Mouse (Mus musculus): ENCODE measurements around the gene Cacna1d. TPM values are rescaled to one million over a fixed set of nuclear protein-coding genes. Genes with fewer than 3 reads are reported as not detected.
A peak's percentile ranks its signal among the peaks of the same experiment; 100 is the strongest.

Cacna1d gene
- polyA plus RNA-seq, 1 experiment from 2014 or later: 2.9 TPM

DNA sequence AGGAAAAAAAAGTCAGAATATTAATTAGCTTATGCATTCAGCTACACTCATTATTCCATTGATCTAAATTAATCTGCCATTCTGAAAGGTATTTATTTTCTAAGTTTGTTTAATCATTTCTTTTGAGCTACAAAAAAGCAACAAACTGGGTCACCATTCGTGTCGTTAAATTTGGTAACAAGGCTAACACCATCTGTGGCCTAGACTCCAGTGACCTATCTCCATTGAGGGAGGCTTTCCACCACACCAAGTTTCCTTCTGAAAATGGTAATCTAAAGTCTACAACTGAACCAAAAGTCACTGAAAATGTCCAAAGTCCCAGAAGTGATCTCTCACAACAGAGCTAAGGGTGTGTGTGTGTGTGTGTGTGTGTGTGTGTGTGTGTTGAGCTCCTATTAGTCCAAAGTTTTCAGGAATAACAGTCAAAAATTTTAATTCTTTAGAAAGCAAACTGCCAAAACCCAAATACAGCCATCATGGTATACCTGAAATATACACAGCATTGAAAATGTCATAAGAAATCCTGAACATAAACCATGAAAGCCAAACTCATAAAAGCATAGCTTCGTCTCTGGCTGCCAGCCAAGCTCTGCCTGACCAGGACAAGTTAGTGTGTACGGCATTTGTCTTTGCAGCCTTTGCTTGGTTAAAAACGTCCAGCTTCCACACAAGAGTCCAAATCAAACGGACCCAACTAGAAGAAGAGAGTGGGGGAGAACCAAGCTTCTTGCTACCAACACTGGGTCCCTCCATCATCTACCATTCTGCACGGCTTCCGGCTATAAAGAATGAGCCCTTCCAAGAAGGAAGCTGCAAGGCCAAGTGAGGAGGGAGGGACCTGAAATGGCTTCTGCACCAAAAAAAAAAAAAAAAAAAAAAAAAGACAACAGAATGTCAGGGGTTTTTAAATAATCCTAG, 146.0 kb downstream of the Cacna1d start:
- no peak overlapping the region for H3K4me3 ChIP-seq
- peaks cover 46% of the 10 kb centered on the region for H3K27me3 ChIP-seq
- no peak for ATAC-seq (ENCODE audit: low FRiP score, low read depth)
- H3K36me3 ChIP-seq: no peaks in the 10 kb centered on the region
- H3K4me1 ChIP-seq: peaks cover 49% of the 10 kb centered on the region
- peak overlapping the region; percentile 33; the same call in 1 of the 2 replicates for H3K27ac ChIP-seq
- no peak overlapping the region for H3K9ac ChIP-seq
- H3K4me2 ChIP-seq (replicated peaks): peak overlapping the region; percentile 30; the same call in 1 of the 2 replicates
- no peaks in the 10 kb centered on the region for H3K9me3 ChIP-seq
- 37% methylated on average over 8 of the region's 8 CpGs for WGBS

- no peaks in the 10 kb centered on the region for H3K9me3 ChIP-seq
- H3K9ac ChIP-seq: no peak overlapping the region
- peaks cover 38% of the 10 kb centered on the region for H3K27me3 ChIP-seq
- no peak overlapping the region for H3K4me2 ChIP-seq (replicated peaks)
- ATAC-seq (ENCODE audit: low FRiP score, low read depth): no peak
- no peaks in the 10 kb centered on the region for H3K36me3 ChIP-seq
- H3K4me3 ChIP-seq: no peak overlapping the region
- H3K4me1 ChIP-seq: peaks cover 49% of the 10 kb centered on the region
- no peak overlapping the region for H3K27ac ChIP-seq
- WGBS: 90% methylated on average over 7 of the region's 7 CpGs
These were observed 147.5 kb downstream of the Cacna1d start for GRCm38 (mm10) chr14:30343740-30344139.

GRCm38 (mm10) chr14:30341825-30342590, 149.2 kb downstream of the Cacna1d start:
- Histone ChIP-seq H3K36me3 (no peaks in the 10 kb centered on the region), H3K4me1 (peaks cover 41% of the 10 kb centered on the region), H3K9ac (no peak overlapping the region), H3K4me2 (replicated peaks) (no peak overlapping the region), H3K4me3 (no peak overlapping the region), H3K27me3 (peaks cover 26% of the 10 kb centered on the region), H3K9me3 (no peaks in the 10 kb centered on the region), H3K27ac (no peak overlapping the region)
- 80% methylated on average over 12 of the region's 12 CpGs for WGBS
- ATAC-seq (ENCODE audit: low FRiP score, low read depth): no peak

- ATAC-seq (ENCODE audit: low FRiP score, low read depth): no peak
- no peak overlapping the region for H3K9ac ChIP-seq
These were observed 151.1 kb downstream of the Cacna1d start for GRCm38 (mm10) chr14:30340140-30340539.

DNA sequence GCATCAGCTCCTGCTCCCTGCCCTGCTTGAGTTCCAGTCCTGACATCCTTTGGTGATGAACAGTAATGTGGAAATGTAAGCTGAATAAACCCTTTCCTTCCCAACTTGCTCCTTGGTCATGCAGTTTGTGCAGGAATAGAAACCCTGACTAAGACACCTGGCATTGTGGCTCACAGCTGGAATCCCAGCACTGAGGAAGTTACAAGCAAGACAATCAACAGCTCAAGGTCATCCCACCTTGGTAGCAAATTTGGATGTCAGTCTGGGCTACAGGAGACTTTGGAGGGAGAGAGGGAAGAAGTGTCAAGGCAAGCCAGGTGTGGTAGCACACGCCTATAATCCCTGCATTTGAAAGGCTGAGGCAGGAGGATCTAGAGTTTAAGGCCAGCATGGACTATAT, 159.4 kb downstream of the Cacna1d start:
- 86% methylated on average over 1 of the region's 1 CpGs for WGBS
- no peaks in the 10 kb centered on the region for H3K27me3 ChIP-seq
- H3K9ac ChIP-seq: no peak overlapping the region
- no peak overlapping the region for H3K4me3 ChIP-seq
- H3K27ac ChIP-seq: no peak overlapping the region
- H3K9me3 ChIP-seq: no peaks in the 10 kb centered on the region
- no peak overlapping the region for H3K4me2 ChIP-seq (replicated peaks)
- no peaks in the 10 kb centered on the region for H3K4me1 ChIP-seq
- H3K36me3 ChIP-seq: no peaks in the 10 kb centered on the region
- no peak for ATAC-seq (ENCODE audit: low FRiP score, low read depth)

More at GRCm38 (mm10) chr14:30340140-30340539, 151.1 kb downstream of the Cacna1d start:
- Histone ChIP-seq H3K36me3 (no peaks in the 10 kb centered on the region), H3K27me3 (peaks cover 26% of the 10 kb centered on the region), H3K4me3 (no peak overlapping the region), H3K4me1 (peaks cover 27% of the 10 kb centered on the region), H3K27ac (no peak overlapping the region), H3K4me2 (replicated peaks) (no peak overlapping the region), H3K9me3 (no peaks in the 10 kb centered on the region)
- 35% methylated on average over 3 of the region's 3 CpGs for WGBS

DNA sequence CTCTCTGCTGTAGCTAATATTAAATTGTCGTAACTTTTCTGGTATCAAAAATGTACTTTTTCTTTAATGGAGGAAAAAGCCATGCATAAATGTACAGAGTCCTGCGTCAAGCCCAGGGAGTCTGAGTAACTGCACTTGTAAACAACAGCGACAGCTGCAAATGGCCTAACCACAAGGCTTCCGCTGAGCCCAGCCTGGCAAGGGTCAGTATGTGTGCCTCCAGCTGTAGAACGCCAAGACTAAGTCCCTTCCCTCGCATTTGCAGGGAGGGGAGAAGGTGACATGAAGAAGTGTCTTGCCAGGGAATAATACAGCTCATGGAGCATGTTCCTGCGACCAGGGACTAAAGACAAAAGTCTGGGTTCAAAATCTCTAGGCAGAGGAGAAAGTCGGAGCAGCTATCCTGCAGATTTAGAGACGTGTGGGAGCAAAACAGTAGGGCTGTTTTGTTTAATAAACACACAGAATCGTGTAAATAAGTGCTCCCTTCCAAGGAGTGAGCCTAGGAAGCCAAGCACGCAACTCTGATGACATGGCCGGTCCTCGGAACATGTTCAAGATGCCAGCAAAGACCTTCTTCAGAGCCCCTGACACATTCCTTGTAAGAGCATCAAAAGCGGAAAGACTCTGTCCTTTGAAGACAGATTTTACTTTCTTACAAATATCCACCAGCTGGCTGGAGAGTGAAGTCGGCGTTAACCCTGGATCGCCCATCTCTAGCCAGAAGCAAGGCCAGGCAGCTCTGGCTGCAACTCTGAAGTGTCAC, 160.7 kb downstream of the Cacna1d start:
- no peak overlapping the region for H3K4me2 ChIP-seq (replicated peaks)

GRCm38 (mm10) chr14:30329109-30329508, 162.1 kb downstream of the Cacna1d start:
- H3K4me3 ChIP-seq: no peak overlapping the region
- H3K27me3 ChIP-seq: no peaks in the 10 kb centered on the region
- no peaks in the 10 kb centered on the region for H3K9me3 ChIP-seq
- no peak overlapping the region for H3K9ac ChIP-seq
- H3K4me1 ChIP-seq: peaks cover 8% of the 10 kb centered on the region; the same call in 1 of the 2 replicates
- 74% methylated on average over 11 of the region's 11 CpGs for WGBS
- no peak for ATAC-seq (ENCODE audit: low FRiP score, low read depth)
- no peak overlapping the region for H3K4me2 ChIP-seq (replicated peaks)
- no peaks in the 10 kb centered on the region for H3K36me3 ChIP-seq
- H3K27ac ChIP-seq: no peak overlapping the region

More for the DNA sequence above, 160.7 kb downstream of the Cacna1d start:
- Histone ChIP-seq H3K27ac (no peak overlapping the region), H3K4me3 (no peak overlapping the region), H3K4me1 (peaks cover 8% of the 10 kb centered on the region; the same call in 1 of the 2 replicates), H3K36me3 (no peaks in the 10 kb centered on the region), H3K9me3 (no peaks in the 10 kb centered on the region), H3K9ac (no peak overlapping the region), H3K27me3 (no peaks in the 10 kb centered on the region)
- 74% methylated on average over 17 of the region's 17 CpGs for WGBS
- ATAC-seq (ENCODE audit: low FRiP score, low read depth): no peak

GRCm38 (mm10) chr14:30327452-30327851, 163.8 kb downstream of the Cacna1d start:
- Histone ChIP-seq H3K9me3 (no peaks in the 10 kb centered on the region), H3K4me2 (replicated peaks) (no peak overlapping the region), H3K9ac (no peak overlapping the region), H3K27ac (no peak overlapping the region), H3K4me3 (no peak overlapping the region), H3K4me1 (peaks cover 8% of the 10 kb centered on the region; the same call in 1 of the 2 replicates), H3K36me3 (no peaks in the 10 kb centered on the region), H3K27me3 (no peaks in the 10 kb centered on the region)
- WGBS: 54% methylated on average over 7 of the region's 7 CpGs
- ATAC-seq (ENCODE audit: low FRiP score, low read depth): no peak

- Histone ChIP-seq H3K4me1 (peaks cover 8% of the 10 kb centered on the region; the same call in 1 of the 2 replicates), H3K9ac (no peak overlapping the region), H3K27me3 (no peaks in the 10 kb centered on the region), H3K36me3 (no peaks in the 10 kb centered on the region), H3K4me3 (no peak overlapping the region), H3K4me2 (replicated peaks) (no peak overlapping the region), H3K9me3 (no peaks in the 10 kb centered on the region), H3K27ac (no peak overlapping the region)
- 52% methylated on average over 8 of the region's 8 CpGs for WGBS
- no peak for ATAC-seq (ENCODE audit: low FRiP score, low read depth)
These were observed 164.2 kb downstream of the Cacna1d start for GRCm38 (mm10) chr14:30327051-30327450.

- WGBS: 82% methylated on average over 4 of the region's 4 CpGs
- no peak overlapping the region for H3K9ac ChIP-seq
- no peaks in the 10 kb centered on the region for H3K27me3 ChIP-seq
- no peak overlapping the region for H3K4me2 ChIP-seq (replicated peaks)
- H3K4me3 ChIP-seq: no peak overlapping the region
- no peaks in the 10 kb centered on the region for H3K36me3 ChIP-seq
- no peak for ATAC-seq (ENCODE audit: low FRiP score, low read depth)
- no peak overlapping the region for H3K27ac ChIP-seq
- no peaks in the 10 kb centered on the region for H3K9me3 ChIP-seq
- peaks cover 8% of the 10 kb centered on the region; the same call in 1 of the 2 replicates for H3K4me1 ChIP-seq
These were observed 165.0 kb downstream of the Cacna1d start for GRCm38 (mm10) chr14:30326226-30326625.

DNA sequence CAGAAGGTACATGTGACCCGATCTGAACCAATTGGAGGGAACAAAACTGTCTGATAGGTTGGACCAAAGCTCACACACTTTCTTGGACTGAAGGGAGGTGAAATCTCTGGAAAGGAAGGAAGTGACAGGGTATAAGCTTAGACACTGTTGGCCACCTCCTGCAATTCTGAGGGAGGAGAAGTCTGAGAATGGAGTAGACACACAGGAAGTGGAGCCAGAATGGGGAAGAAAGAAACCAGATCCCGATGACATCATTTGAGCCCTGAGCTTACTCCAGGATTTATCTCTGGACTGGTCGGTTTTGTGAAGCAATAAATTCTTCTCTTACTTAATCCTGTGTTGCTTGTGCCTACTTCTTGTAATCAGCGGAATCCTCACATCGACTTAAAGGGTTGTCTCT, 166.3 kb downstream of the Cacna1d start:
- Histone ChIP-seq H3K27ac (no peak overlapping the region), H3K4me2 (replicated peaks) (no peak overlapping the region), H3K4me1 (peaks cover 8% of the 10 kb centered on the region; the same call in 1 of the 2 replicates), H3K9me3 (no peaks in the 10 kb centered on the region), H3K27me3 (no peaks in the 10 kb centered on the region), H3K9ac (no peak overlapping the region), H3K36me3 (no peaks in the 10 kb centered on the region), H3K4me3 (no peak overlapping the region)
- no peak for ATAC-seq (ENCODE audit: low FRiP score, low read depth)
- 75% methylated on average over 5 of the region's 5 CpGs for WGBS
